Mouse (Mus musculus): ENCODE results near the gene Unc80. TPM values are rescaled to one million over a fixed set of nuclear protein-coding genes. Genes with fewer than 3 reads are reported as not detected.
"Not testable (repeated sequence)": the region's sequence is repeated elsewhere in the genome, so short reads cannot be mapped to it uniquely, and the experiment has no call there.

The Unc80 gene
- polyA plus RNA-seq, 1 experiment from 2014 or later, result 1.2 TPM

- H3K9ac ChIP-seq (ENCODE audit: low read length), result no peak overlapping the region
- no peak overlapping the region for H3K4me2 ChIP-seq (ENCODE audit: low read length)
- 54% methylated on average over 8 of the region's 8 CpGs for WGBS
- no peaks in the 10 kb centered on the region; the same call in 1 of the 2 replicates for H3K4me1 ChIP-seq (ENCODE audit: control insufficient read depth, insufficient read depth, low read length)
- no peaks in the 10 kb centered on the region for H3K27me3 ChIP-seq (replicated peaks; ENCODE audit: control insufficient read depth, insufficient read depth, low read length)
- no peaks in the 10 kb centered on the region for H3K9me3 ChIP-seq (replicated peaks; ENCODE audit: control insufficient read depth, low read length)
- H3K27ac ChIP-seq (ENCODE audit: low read depth, low read length), result no peak overlapping the region
- H3K4me3 ChIP-seq (ENCODE audit: low read depth, low read length), result no peak overlapping the region
- DNase-seq (ENCODE audit: low spot score), result peak; percentile 9
- no peak for ATAC-seq
- no peaks in the 10 kb centered on the region for H3K36me3 ChIP-seq (ENCODE audit: control insufficient read depth, insufficient read depth, low read length)
Observed at GRCm38 (mm10) chr1:66692780-66693392, 224.7 kb downstream of the Unc80 start.

- 86% methylated on average over 5 of the region's 5 CpGs for WGBS
Observed at GRCm38 (mm10) chr1:66694266-66694665, 226.1 kb downstream of the Unc80 start.

GRCm38 (mm10) chr1:66695296-66695695, 227.1 kb downstream of the Unc80 start:
- 73% methylated on average over 7 of the region's 7 CpGs for WGBS

More at GRCm38 (mm10) chr1:66694266-66694665, 226.1 kb downstream of the Unc80 start:
- H3K9me3 ChIP-seq (replicated peaks; ENCODE audit: control insufficient read depth, low read length), result no peaks in the 10 kb centered on the region
- H3K27me3 ChIP-seq (replicated peaks; ENCODE audit: control insufficient read depth, insufficient read depth, low read length), result no peaks in the 10 kb centered on the region
- no peak for ATAC-seq
- H3K36me3 ChIP-seq (ENCODE audit: control insufficient read depth, insufficient read depth, low read length), result no peaks in the 10 kb centered on the region
- H3K4me2 ChIP-seq (ENCODE audit: low read length), result no peak overlapping the region
- H3K4me1 ChIP-seq (ENCODE audit: control insufficient read depth, insufficient read depth, low read length), result no peaks in the 10 kb centered on the region; the same call in 1 of the 2 replicates
- H3K27ac ChIP-seq (ENCODE audit: low read depth, low read length), result no peak overlapping the region
- DNase-seq (ENCODE audit: low spot score), result no peak
- no peak overlapping the region for H3K4me3 ChIP-seq (ENCODE audit: low read depth, low read length)
- no peak overlapping the region for H3K9ac ChIP-seq (ENCODE audit: low read length)

GRCm38 (mm10) chr1:66699630-66700029, 231.5 kb downstream of the Unc80 start:
- not testable (repeated sequence) for ATAC-seq

More at GRCm38 (mm10) chr1:66695296-66695695, 227.1 kb downstream of the Unc80 start:
- Histone ChIP-seq H3K4me1 (ENCODE audit: control insufficient read depth, insufficient read depth, low read length) (no peaks in the 10 kb centered on the region; the same call in 1 of the 2 replicates), H3K27me3 (replicated peaks; ENCODE audit: control insufficient read depth, insufficient read depth, low read length) (no peaks in the 10 kb centered on the region), H3K4me3 (ENCODE audit: low read depth, low read length) (no peak overlapping the region), H3K36me3 (ENCODE audit: control insufficient read depth, insufficient read depth, low read length) (no peaks in the 10 kb centered on the region), H3K9ac (ENCODE audit: low read length) (no peak overlapping the region), H3K9me3 (replicated peaks; ENCODE audit: control insufficient read depth, low read length) (no peaks in the 10 kb centered on the region), H3K27ac (ENCODE audit: low read depth, low read length) (no peak overlapping the region), H3K4me2 (ENCODE audit: low read length) (no peak overlapping the region)
- no peak for ATAC-seq
- DNase-seq (ENCODE audit: low spot score), result no peak

GRCm38 (mm10) chr1:66700149-66700692, 232.1 kb downstream of the Unc80 start:
- Histone ChIP-seq H3K36me3 (ENCODE audit: control insufficient read depth, insufficient read depth, low read length) (no peaks in the 10 kb centered on the region), H3K9ac (ENCODE audit: low read length) (peak overlapping the region; percentile 80; the same call in 1 of the 2 replicates), H3K9me3 (replicated peaks; ENCODE audit: control insufficient read depth, low read length) (no peaks in the 10 kb centered on the region), H3K4me3 (ENCODE audit: low read depth, low read length) (peak overlapping the region; percentile 81), H3K4me2 (ENCODE audit: low read length) (peak overlapping the region; percentile 37), H3K4me1 (ENCODE audit: control insufficient read depth, insufficient read depth, low read length) (peaks cover 7% of the 10 kb centered on the region), H3K27me3 (replicated peaks; ENCODE audit: control insufficient read depth, insufficient read depth, low read length) (no peaks in the 10 kb centered on the region), H3K27ac (ENCODE audit: low read depth, low read length) (no peak overlapping the region)
- no peak; the same call in none of the 2 replicates for ATAC-seq
- DNase-seq (ENCODE audit: low spot score), result no peak
- 50% methylated on average over 5 of the region's 5 CpGs for whole genome bisulfite sequencing

More at GRCm38 (mm10) chr1:66699630-66700029, 231.5 kb downstream of the Unc80 start:
- H3K9ac ChIP-seq (ENCODE audit: low read length); H3K27ac ChIP-seq (ENCODE audit: low read depth, low read length); H3K4me3 ChIP-seq (ENCODE audit: low read depth, low read length); H3K27me3 ChIP-seq (replicated peaks; ENCODE audit: control insufficient read depth, insufficient read depth, low read length); DNase-seq (ENCODE audit: low spot score); H3K9me3 ChIP-seq (replicated peaks; ENCODE audit: control insufficient read depth, low read length); H3K36me3 ChIP-seq (ENCODE audit: control insufficient read depth, insufficient read depth, low read length); H3K4me2 ChIP-seq (ENCODE audit: low read length); H3K4me1 ChIP-seq (ENCODE audit: control insufficient read depth, insufficient read depth, low read length): not testable (repeated sequence)
- 84% methylated on average over 10 of the region's 10 CpGs for WGBS

- peak within 1 kb of the TSS; percentile 71 for H3K4me2 ChIP-seq (ENCODE audit: low read length)
- DNase-seq (ENCODE audit: low spot score) (peak; percentile 97), ATAC-seq (peak; percentile 100)
- peak within 1 kb of the TSS; percentile 81 for H3K4me3 ChIP-seq (ENCODE audit: low read depth, low read length)
- H3K9ac ChIP-seq (ENCODE audit: low read length), result peak within 1 kb of the TSS; percentile 80
- no peaks in the 10 kb centered on the region for H3K36me3 ChIP-seq (ENCODE audit: control insufficient read depth, insufficient read depth, low read length)
- peaks cover 7% of the 10 kb centered on the region for H3K4me1 ChIP-seq (ENCODE audit: control insufficient read depth, insufficient read depth, low read length)
- no peaks in the 10 kb centered on the region for H3K9me3 ChIP-seq (replicated peaks; ENCODE audit: control insufficient read depth, low read length)
- H3K27me3 ChIP-seq (replicated peaks; ENCODE audit: control insufficient read depth, insufficient read depth, low read length), result no peaks in the 10 kb centered on the region
- peak within 1 kb of the TSS; percentile 68; the same call in 1 of the 2 replicates for H3K27ac ChIP-seq (ENCODE audit: low read depth, low read length)
- WGBS, result under 1% methylated on average over 70 of the region's 73 CpGs
Observed at GRCm38 (mm10) chr1:66700693-66701575, 232.8 kb downstream of the Unc80 start, which contains the start of gene Rpe. TSS of gene Rpe (plus strand) at chr1:66700831.

GRCm38 (mm10) chr1:66701576-66701940, 233.4 kb downstream of the Unc80 start:
- Histone ChIP-seq H3K4me1 (ENCODE audit: control insufficient read depth, insufficient read depth, low read length) (peaks cover 7% of the 10 kb centered on the region), H3K4me2 (ENCODE audit: low read length) (peak overlapping the region; percentile 71), H3K27me3 (replicated peaks; ENCODE audit: control insufficient read depth, insufficient read depth, low read length) (no peaks in the 10 kb centered on the region), H3K9me3 (replicated peaks; ENCODE audit: control insufficient read depth, low read length) (no peaks in the 10 kb centered on the region), H3K4me3 (ENCODE audit: low read depth, low read length) (peak overlapping the region; percentile 81), H3K36me3 (ENCODE audit: control insufficient read depth, insufficient read depth, low read length) (no peaks in the 10 kb centered on the region), H3K27ac (ENCODE audit: low read depth, low read length) (no peak overlapping the region), H3K9ac (ENCODE audit: low read length) (peak overlapping the region; percentile 80)
- DNase-seq (ENCODE audit: low spot score) (no peak), ATAC-seq (no peak)
- 36% methylated on average over 2 of the region's 2 CpGs for WGBS

- no peaks in the 10 kb centered on the region for H3K9me3 ChIP-seq (replicated peaks; ENCODE audit: control insufficient read depth, low read length)
- 88% methylated on average over 4 of the region's 4 CpGs for whole genome bisulfite sequencing
- H3K27ac ChIP-seq (ENCODE audit: low read depth, low read length), result no peak overlapping the region
- H3K4me2 ChIP-seq (ENCODE audit: low read length), result 0 out of 2 replicates have a peak overlapping the region, but pooled peaks have one; percentile 5
- H3K4me1 ChIP-seq (ENCODE audit: control insufficient read depth, insufficient read depth, low read length), result peaks cover 7% of the 10 kb centered on the region
- H3K4me3 ChIP-seq (ENCODE audit: low read depth, low read length), result no peak overlapping the region
- ATAC-seq (no peak), DNase-seq (ENCODE audit: low spot score) (no peak)
- H3K36me3 ChIP-seq (ENCODE audit: control insufficient read depth, insufficient read depth, low read length), result peaks cover 3% of the 10 kb centered on the region; the same call in 1 of the 2 replicates
- H3K9ac ChIP-seq (ENCODE audit: low read length), result 0 out of 2 replicates have a peak overlapping the region, but pooled peaks have one; percentile 3
- no peaks in the 10 kb centered on the region for H3K27me3 ChIP-seq (replicated peaks; ENCODE audit: control insufficient read depth, insufficient read depth, low read length)
Observed at GRCm38 (mm10) chr1:66702623-66703345, 234.6 kb downstream of the Unc80 start.
